Mouse (Mus musculus) testis, adult 2 months (tissue): ENCODE measurements around the gene Ehmt1. TPM values are rescaled to one million over a fixed set of nuclear protein-coding genes. Genes with fewer than 3 reads are reported as not detected.

Source experiments
- H3K27ac ChIP-seq: fragments of 200-500 bp; 2 replicates; pipeline ENCODE4 v1.5.1; 2012; ENCODE audit warnings: low read depth, low read length; ENCODE audit not compliant: control insufficient read depth, insufficient read depth
- H3K27me3 ChIP-seq: fragments of 200-500 bp; 2 replicates; pipeline ENCODE4 v1.6.1; 2012; ENCODE audit warnings: mild to moderate bottlenecking, low read length, moderate library complexity; ENCODE audit not compliant: control insufficient read depth, insufficient read depth
- H3K36me3 ChIP-seq: fragments of 200-500 bp; 2 replicates; pipeline ENCODE4 v1.6.1; 2012; ENCODE audit warnings: mild to moderate bottlenecking, low read length; ENCODE audit not compliant: control insufficient read depth, insufficient read depth
- H3K4me1 ChIP-seq: fragments of 200-500 bp; 2 replicates; pipeline ENCODE4 v1.6.1; 2012; ENCODE audit warnings: low read length; ENCODE audit not compliant: control insufficient read depth, insufficient read depth
- H3K4me3 ChIP-seq: fragments of 200-500 bp; 2 replicates; pipeline ENCODE4 v1.5.1; 2012; ENCODE audit warnings: low read depth, mild to moderate bottlenecking, low read length, moderate library complexity, mixed read lengths; ENCODE audit not compliant: control insufficient read depth
- CTCF ChIP-seq: fragments of 200-500 bp; IDR thresholded peaks from 2 replicates; pipeline ENCODE4 v1.5.1; 2012; ENCODE audit warnings: low read depth, mild to moderate bottlenecking, inconsistent platforms, low read length, moderate library complexity; ENCODE audit not compliant: control insufficient read depth, insufficient read depth, insufficient replicate concordance
- POLR2A ChIP-seq: fragments of 200-500 bp; IDR thresholded peaks from 2 replicates; pipeline ENCODE4 v1.6.1; 2012; ENCODE audit warnings: low read depth, mild to moderate bottlenecking, inconsistent platforms, low read length, moderate library complexity; ENCODE audit not compliant: control insufficient read depth
- polyA plus RNA-seq: library from polyadenylated mRNA; depleted of rRNA; stranded (reverse); fragments of >200 nt; gene quantifications from 2 replicates; pipeline ENCODE4 v1.2.3, GENCODE M21; 2012

Ehmt1 gene
- polyA plus RNA-seq, 1 experiment, result 13.2 TPM

- H3K4me1 ChIP-seq, result no peaks in the 10 kb centered on the region
- H3K36me3 ChIP-seq, result no peaks in the 10 kb centered on the region
- TF ChIP-seq CTCF (no peak), POLR2A (no peak)
- no peaks in the 10 kb centered on the region for H3K27me3 ChIP-seq
- no peak overlapping the region for H3K27ac ChIP-seq
- no peak overlapping the region for H3K4me3 ChIP-seq
Observed at GRCm38 (mm10) chr2:24892318-24892717, 27.1 kb downstream of the Ehmt1 start.

- Histone ChIP-seq H3K27me3 (no peaks in the 10 kb centered on the region), H3K36me3 (no peaks in the 10 kb centered on the region), H3K4me1 (no peaks in the 10 kb centered on the region), H3K4me3 (no peak overlapping the region), H3K27ac (no peak overlapping the region)
- TF ChIP-seq CTCF (no peak), POLR2A (no peak)
Observed at GRCm38 (mm10) chr2:24890541-24891447, 28.6 kb downstream of the Ehmt1 start.

- H3K4me1 ChIP-seq, result no peaks in the 10 kb centered on the region
- TF ChIP-seq POLR2A (no peak), CTCF (no peak)
- no peak overlapping the region for H3K4me3 ChIP-seq
- H3K27me3 ChIP-seq, result no peaks in the 10 kb centered on the region
- no peaks in the 10 kb centered on the region for H3K36me3 ChIP-seq
- H3K27ac ChIP-seq, result no peak overlapping the region
Observed at GRCm38 (mm10) chr2:24888895-24889294, 30.5 kb downstream of the Ehmt1 start.

- Histone ChIP-seq H3K27ac (no peak overlapping the region), H3K36me3 (no peaks in the 10 kb centered on the region), H3K27me3 (no peaks in the 10 kb centered on the region), H3K4me3 (no peak overlapping the region), H3K4me1 (no peaks in the 10 kb centered on the region)
- TF ChIP-seq CTCF (no peak), POLR2A (no peak)
Observed at GRCm38 (mm10) chr2:24880686-24881085, 38.7 kb downstream of the Ehmt1 start.

- TF ChIP-seq POLR2A, result no peak
- TF ChIP-seq CTCF, result no peak
- Histone ChIP-seq H3K27me3 (no peaks in the 10 kb centered on the region), H3K4me3 (no peak overlapping the region), H3K36me3 (no peaks in the 10 kb centered on the region), H3K4me1 (no peaks in the 10 kb centered on the region), H3K27ac (no peak overlapping the region)
Observed at GRCm38 (mm10) chr2:24870952-24871351, 48.5 kb downstream of the Ehmt1 start.

GRCm38 (mm10) chr2:24863010-24863409, 56.4 kb downstream of the Ehmt1 start:
- Histone ChIP-seq H3K27ac (no peak overlapping the region), H3K4me3 (no peak overlapping the region), H3K36me3 (no peaks in the 10 kb centered on the region), H3K4me1 (no peaks in the 10 kb centered on the region), H3K27me3 (no peaks in the 10 kb centered on the region)
- TF ChIP-seq POLR2A, result no peak
- TF ChIP-seq CTCF, result no peak; the same call in 1 of the 2 replicates

- TF ChIP-seq POLR2A (no peak), CTCF (no peak)
- Histone ChIP-seq H3K4me3 (no peak overlapping the region), H3K36me3 (no peaks in the 10 kb centered on the region), H3K27ac (no peak overlapping the region), H3K4me1 (no peaks in the 10 kb centered on the region), H3K27me3 (no peaks in the 10 kb centered on the region)
Observed at GRCm38 (mm10) chr2:24852408-24852807, 67.0 kb downstream of the Ehmt1 start.
